Mouse (Mus musculus): ENCODE measurements at regions not wholly inside any gene's neighbourhood (a gene's known extent, or its start where the extent isn't known, plus 50 kb on each side); places are given as distances from the start of the nearest gene placed in this dataset.

- Histone ChIP-seq H3K36me3 (ENCODE audit: control insufficient read depth, insufficient read depth, low read length) (no peaks in the 10 kb centered on the region), H3K27ac (replicated peaks; ENCODE audit: low read depth, low read length) (no peak overlapping the region), H3K4me1 (ENCODE audit: control insufficient read depth, insufficient read depth, low read length) (no peaks in the 10 kb centered on the region), H3K9me3 (ENCODE audit: control insufficient read depth, low read length) (no peaks in the 10 kb centered on the region), H3K27me3 (ENCODE audit: control insufficient read depth, insufficient read depth, low read length) (no peaks in the 10 kb centered on the region), H3K9ac (ENCODE audit: low read length) (no peak overlapping the region), H3K4me2 (ENCODE audit: low read depth, severe bottlenecking) (no peak overlapping the region), H3K4me3 (ENCODE audit: low read depth, low read length) (no peak overlapping the region)
- 85% methylated on average over 1 of the region's 1 CpGs for WGBS
- DNase-seq (ENCODE audit: low spot score) (no peak), ATAC-seq (ENCODE audit: insufficient number of reproducible peaks, low FRiP score, low TSS enrichment, low read depth) (no peak)
These were observed 1186.3 kb downstream of the Gsdmc2 start for GRCm38 (mm10) chr15:62658695-62659094.

GRCm38 (mm10) chr15:62646476-62647168, 1198.4 kb downstream of the Gsdmc2 start:
- WGBS, result 92% methylated on average over 6 of the region's 6 CpGs
- Histone ChIP-seq H3K27me3 (ENCODE audit: control insufficient read depth, insufficient read depth, low read length) (no peaks in the 10 kb centered on the region), H3K9me3 (ENCODE audit: control insufficient read depth, low read length) (no peaks in the 10 kb centered on the region), H3K4me1 (ENCODE audit: control insufficient read depth, insufficient read depth, low read length) (no peaks in the 10 kb centered on the region), H3K4me2 (ENCODE audit: low read depth, severe bottlenecking) (no peak overlapping the region), H3K4me3 (ENCODE audit: low read depth, low read length) (no peak overlapping the region), H3K36me3 (ENCODE audit: control insufficient read depth, insufficient read depth, low read length) (no peaks in the 10 kb centered on the region), H3K27ac (replicated peaks; ENCODE audit: low read depth, low read length) (no peak overlapping the region), H3K9ac (ENCODE audit: low read length) (no peak overlapping the region)
- ATAC-seq (ENCODE audit: insufficient number of reproducible peaks, low FRiP score, low TSS enrichment, low read depth) (no peak), DNase-seq (ENCODE audit: low spot score) (no peak)

- H3K27ac ChIP-seq (replicated peaks; ENCODE audit: low read depth, low read length), result no peak overlapping the region
- H3K4me2 ChIP-seq (ENCODE audit: low read depth, severe bottlenecking), result no peak overlapping the region
- no peaks in the 10 kb centered on the region for H3K36me3 ChIP-seq (ENCODE audit: control insufficient read depth, insufficient read depth, low read length)
- H3K9me3 ChIP-seq (ENCODE audit: control insufficient read depth, low read length), result no peaks in the 10 kb centered on the region
- 76% methylated on average over 2 of the region's 2 CpGs for WGBS
- H3K4me1 ChIP-seq (ENCODE audit: control insufficient read depth, insufficient read depth, low read length), result no peaks in the 10 kb centered on the region
- DNase-seq (ENCODE audit: low spot score) (no peak), ATAC-seq (ENCODE audit: insufficient number of reproducible peaks, low FRiP score, low TSS enrichment, low read depth) (no peak)
- H3K9ac ChIP-seq (ENCODE audit: low read length), result no peak overlapping the region
- no peak overlapping the region for H3K4me3 ChIP-seq (ENCODE audit: low read depth, low read length)
- no peaks in the 10 kb centered on the region for H3K27me3 ChIP-seq (ENCODE audit: control insufficient read depth, insufficient read depth, low read length)
These were observed 1200.2 kb downstream of the Gsdmc2 start for GRCm38 (mm10) chr15:62644744-62645143.

- ATAC-seq (ENCODE audit: insufficient number of reproducible peaks, low FRiP score, low TSS enrichment, low read depth) (no peak), DNase-seq (ENCODE audit: low spot score) (no peak)
- H3K9ac ChIP-seq (ENCODE audit: low read length), result no peak overlapping the region
- H3K4me3 ChIP-seq (ENCODE audit: low read depth, low read length), result no peak overlapping the region
- no peaks in the 10 kb centered on the region for H3K4me1 ChIP-seq (ENCODE audit: control insufficient read depth, insufficient read depth, low read length)
- WGBS, result 82% methylated on average over 1 of the region's 1 CpGs
- no peak overlapping the region for H3K27ac ChIP-seq (replicated peaks; ENCODE audit: low read depth, low read length)
- H3K9me3 ChIP-seq (ENCODE audit: control insufficient read depth, low read length), result no peaks in the 10 kb centered on the region
- no peak overlapping the region for H3K4me2 ChIP-seq (ENCODE audit: low read depth, severe bottlenecking)
- no peaks in the 10 kb centered on the region for H3K36me3 ChIP-seq (ENCODE audit: control insufficient read depth, insufficient read depth, low read length)
- no peaks in the 10 kb centered on the region for H3K27me3 ChIP-seq (ENCODE audit: control insufficient read depth, insufficient read depth, low read length)
These were observed 1200.7 kb downstream of the Gsdmc2 start for GRCm38 (mm10) chr15:62644296-62644695.

GRCm38 (mm10) chr15:62641051-62641710, 1203.8 kb downstream of the Gsdmc2 start:
- Histone ChIP-seq H3K27me3 (ENCODE audit: control insufficient read depth, insufficient read depth, low read length) (no peaks in the 10 kb centered on the region), H3K9me3 (ENCODE audit: control insufficient read depth, low read length) (no peaks in the 10 kb centered on the region), H3K4me1 (ENCODE audit: control insufficient read depth, insufficient read depth, low read length) (no peaks in the 10 kb centered on the region), H3K9ac (ENCODE audit: low read length) (no peak overlapping the region), H3K36me3 (ENCODE audit: control insufficient read depth, insufficient read depth, low read length) (no peaks in the 10 kb centered on the region), H3K4me3 (ENCODE audit: low read depth, low read length) (no peak overlapping the region), H3K27ac (replicated peaks; ENCODE audit: low read depth, low read length) (no peak overlapping the region), H3K4me2 (ENCODE audit: low read depth, severe bottlenecking) (no peak overlapping the region)
- WGBS, result 81% methylated on average over 7 of the region's 7 CpGs
- DNase-seq (ENCODE audit: low spot score) (no peak), ATAC-seq (ENCODE audit: insufficient number of reproducible peaks, low FRiP score, low TSS enrichment, low read depth) (no peak)

GRCm38 (mm10) chr15:62625406-62625805, 1219.6 kb downstream of the Gsdmc2 start:
- Histone ChIP-seq H3K4me2 (ENCODE audit: low read depth, severe bottlenecking) (no peak overlapping the region), H3K9ac (ENCODE audit: low read length) (no peak overlapping the region), H3K36me3 (ENCODE audit: control insufficient read depth, insufficient read depth, low read length) (no peaks in the 10 kb centered on the region), H3K4me3 (ENCODE audit: low read depth, low read length) (no peak overlapping the region), H3K4me1 (ENCODE audit: control insufficient read depth, insufficient read depth, low read length) (no peaks in the 10 kb centered on the region), H3K27ac (replicated peaks; ENCODE audit: low read depth, low read length) (no peak overlapping the region), H3K9me3 (ENCODE audit: control insufficient read depth, low read length) (no peaks in the 10 kb centered on the region), H3K27me3 (ENCODE audit: control insufficient read depth, insufficient read depth, low read length) (no peaks in the 10 kb centered on the region)
- no peak for DNase-seq (ENCODE audit: low spot score)
- ATAC-seq (ENCODE audit: insufficient number of reproducible peaks, low FRiP score, low TSS enrichment, low read depth), result no peak
- 92% methylated on average over 7 of the region's 7 CpGs for WGBS

GRCm38 (mm10) chr15:62616042-62616441, 1228.9 kb downstream of the Gsdmc2 start:
- no peak overlapping the region for H3K4me3 ChIP-seq (ENCODE audit: low read depth, low read length)
- H3K4me2 ChIP-seq (ENCODE audit: low read depth, severe bottlenecking), result no peak overlapping the region
- H3K9ac ChIP-seq (ENCODE audit: low read length), result no peak overlapping the region
- no peaks in the 10 kb centered on the region for H3K27me3 ChIP-seq (ENCODE audit: control insufficient read depth, insufficient read depth, low read length)
- 91% methylated on average over 5 of the region's 5 CpGs for WGBS
- DNase-seq (ENCODE audit: low spot score) (no peak), ATAC-seq (ENCODE audit: insufficient number of reproducible peaks, low FRiP score, low TSS enrichment, low read depth) (no peak)
- H3K4me1 ChIP-seq (ENCODE audit: control insufficient read depth, insufficient read depth, low read length), result no peaks in the 10 kb centered on the region
- H3K9me3 ChIP-seq (ENCODE audit: control insufficient read depth, low read length), result no peaks in the 10 kb centered on the region
- no peak overlapping the region for H3K27ac ChIP-seq (replicated peaks; ENCODE audit: low read depth, low read length)
- H3K36me3 ChIP-seq (ENCODE audit: control insufficient read depth, insufficient read depth, low read length), result no peaks in the 10 kb centered on the region

GRCm38 (mm10) chr15:62596735-62597134, 1248.2 kb downstream of the Gsdmc2 start:
- Histone ChIP-seq H3K9ac (ENCODE audit: low read length) (no peak overlapping the region), H3K4me2 (ENCODE audit: low read depth, severe bottlenecking) (no peak overlapping the region), H3K36me3 (ENCODE audit: control insufficient read depth, insufficient read depth, low read length) (no peaks in the 10 kb centered on the region), H3K9me3 (ENCODE audit: control insufficient read depth, low read length) (no peaks in the 10 kb centered on the region), H3K27ac (replicated peaks; ENCODE audit: low read depth, low read length) (no peak overlapping the region), H3K4me1 (ENCODE audit: control insufficient read depth, insufficient read depth, low read length) (no peaks in the 10 kb centered on the region), H3K4me3 (ENCODE audit: low read depth, low read length) (no peak overlapping the region), H3K27me3 (ENCODE audit: control insufficient read depth, insufficient read depth, low read length) (no peaks in the 10 kb centered on the region)
- ATAC-seq (ENCODE audit: insufficient number of reproducible peaks, low FRiP score, low TSS enrichment, low read depth), result no peak
- DNase-seq (ENCODE audit: low spot score), result no peak

- Histone ChIP-seq H3K9me3 (ENCODE audit: control insufficient read depth, low read length) (no peaks in the 10 kb centered on the region), H3K27me3 (ENCODE audit: control insufficient read depth, insufficient read depth, low read length) (no peaks in the 10 kb centered on the region), H3K4me1 (ENCODE audit: control insufficient read depth, insufficient read depth, low read length) (no peaks in the 10 kb centered on the region), H3K4me3 (ENCODE audit: low read depth, low read length) (no peak overlapping the region), H3K36me3 (ENCODE audit: control insufficient read depth, insufficient read depth, low read length) (no peaks in the 10 kb centered on the region), H3K9ac (ENCODE audit: low read length) (no peak overlapping the region), H3K27ac (replicated peaks; ENCODE audit: low read depth, low read length) (no peak overlapping the region), H3K4me2 (ENCODE audit: low read depth, severe bottlenecking) (no peak overlapping the region)
- ATAC-seq (ENCODE audit: insufficient number of reproducible peaks, low FRiP score, low TSS enrichment, low read depth), result no peak
- no peak for DNase-seq (ENCODE audit: low spot score)
- WGBS, result 70% methylated on average over 3 of the region's 3 CpGs
These were observed 1256.4 kb downstream of the Gsdmc2 start for GRCm38 (mm10) chr15:62588580-62588979.
